Mouse (Mus musculus): ENCODE data around the gene Larp6. TPM values are rescaled to one million over a fixed set of nuclear protein-coding genes. Genes with fewer than 3 reads are reported as not detected.

Larp6 gene
- polyA plus RNA-seq, 1 experiment from 2014 or later: 1.8 TPM

GRCm38 (mm10) chr9:60748191-60748590 lies 35.4 kb downstream of the Larp6 start:
- no peak overlapping the region for H3K4me2 ChIP-seq (replicated peaks)
- H3K4me3 ChIP-seq (replicated peaks): no peak overlapping the region
- no peaks in the 10 kb centered on the region for H3K36me3 ChIP-seq
- H3K9ac ChIP-seq: no peak overlapping the region
- peak overlapping the region; percentile 54 for H3K27ac ChIP-seq
- H3K27me3 ChIP-seq (replicated peaks): no peaks in the 10 kb centered on the region
- no peaks in the 10 kb centered on the region for H3K9me3 ChIP-seq
- H3K4me1 ChIP-seq (replicated peaks): peaks cover 10% of the 10 kb centered on the region; the same call in 1 of the 2 replicates
- no peak for ATAC-seq
- 80% methylated on average over 2 of the region's 2 CpGs for WGBS

- Histone ChIP-seq H3K27ac (no peak overlapping the region), H3K27me3 (replicated peaks) (no peaks in the 10 kb centered on the region), H3K4me1 (replicated peaks) (peaks cover 7% of the 10 kb centered on the region; the same call in 1 of the 2 replicates), H3K9ac (no peak overlapping the region), H3K4me3 (replicated peaks) (no peak overlapping the region), H3K4me2 (replicated peaks) (no peak overlapping the region), H3K36me3 (no peaks in the 10 kb centered on the region), H3K9me3 (no peaks in the 10 kb centered on the region)
- 93% methylated on average over 2 of the region's 2 CpGs for WGBS
- no peak for ATAC-seq
Measured at GRCm38 (mm10) chr9:60749105-60749504, 36.3 kb downstream of the Larp6 start.

DNA sequence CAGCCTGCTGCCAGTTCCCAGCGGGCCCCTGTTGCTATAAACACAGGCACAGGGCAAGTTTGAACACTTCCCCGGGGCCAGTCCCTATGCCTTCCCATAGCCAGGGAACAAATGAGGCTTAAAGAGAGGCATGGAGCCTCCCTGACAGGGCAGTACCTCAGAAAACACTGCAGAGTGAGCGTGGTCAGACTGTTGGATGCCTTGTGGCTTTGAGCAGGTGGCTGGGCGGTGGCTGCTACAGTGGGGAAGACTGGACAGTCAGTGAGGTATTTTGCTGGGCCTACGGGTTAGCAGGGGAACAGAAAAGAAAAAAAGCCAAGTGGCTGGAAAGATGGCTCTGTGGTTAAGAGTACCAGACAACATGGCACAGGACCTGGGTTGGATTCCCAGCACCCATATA lies 38.3 kb downstream of the Larp6 start:
- Histone ChIP-seq H3K9me3 (no peaks in the 10 kb centered on the region), H3K36me3 (no peaks in the 10 kb centered on the region), H3K27me3 (replicated peaks) (no peaks in the 10 kb centered on the region), H3K4me1 (replicated peaks) (peaks cover 7% of the 10 kb centered on the region; the same call in 1 of the 2 replicates), H3K4me2 (replicated peaks) (no peak overlapping the region), H3K9ac (no peak overlapping the region), H3K27ac (peak overlapping the region; percentile 39; the same call in 1 of the 2 replicates), H3K4me3 (replicated peaks) (no peak overlapping the region)
- no peak for ATAC-seq
- WGBS: 86% methylated on average over 5 of the region's 5 CpGs

- Histone ChIP-seq H3K4me1 (replicated peaks) (peaks cover 5% of the 10 kb centered on the region; the same call in 1 of the 2 replicates), H3K4me3 (replicated peaks) (no peak overlapping the region), H3K4me2 (replicated peaks) (no peak overlapping the region), H3K27ac (peak overlapping the region; percentile 39; the same call in 1 of the 2 replicates), H3K27me3 (replicated peaks) (no peaks in the 10 kb centered on the region), H3K9ac (no peak overlapping the region), H3K36me3 (no peaks in the 10 kb centered on the region), H3K9me3 (no peaks in the 10 kb centered on the region)
- peak; percentile 84 for ATAC-seq
- WGBS: 35% methylated on average over 6 of the region's 6 CpGs
Measured at GRCm38 (mm10) chr9:60751971-60752370, 39.2 kb downstream of the Larp6 start.

DNA sequence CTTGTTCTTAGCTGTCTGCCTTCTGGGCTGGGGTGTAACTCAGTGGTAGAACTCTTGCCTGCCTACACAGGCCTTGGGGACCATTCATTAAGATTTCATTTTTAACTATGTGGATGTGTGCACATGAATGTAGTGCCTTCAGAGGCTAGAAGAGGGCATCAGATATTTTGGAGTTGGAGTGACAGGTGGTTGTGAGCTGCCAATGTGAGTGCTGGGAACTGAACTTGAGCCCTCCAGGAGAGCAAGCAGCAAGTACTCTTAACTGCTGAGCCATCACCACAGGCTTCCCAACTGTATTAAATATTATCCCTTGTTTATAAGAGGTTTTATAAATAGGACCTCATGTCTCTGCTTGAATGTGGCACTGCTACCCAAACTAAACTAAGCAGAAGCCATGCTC lies 39.8 kb downstream of the Larp6 start:
- Histone ChIP-seq H3K9me3 (no peaks in the 10 kb centered on the region), H3K4me1 (replicated peaks) (peaks cover 7% of the 10 kb centered on the region; the same call in 1 of the 2 replicates), H3K4me2 (replicated peaks) (no peak overlapping the region), H3K9ac (no peak overlapping the region), H3K27me3 (replicated peaks) (no peaks in the 10 kb centered on the region), H3K4me3 (replicated peaks) (no peak overlapping the region), H3K36me3 (no peaks in the 10 kb centered on the region), H3K27ac (0 out of 2 replicates have a peak overlapping the region, but pooled peaks have one; percentile 4)
- ATAC-seq: no peak

DNA sequence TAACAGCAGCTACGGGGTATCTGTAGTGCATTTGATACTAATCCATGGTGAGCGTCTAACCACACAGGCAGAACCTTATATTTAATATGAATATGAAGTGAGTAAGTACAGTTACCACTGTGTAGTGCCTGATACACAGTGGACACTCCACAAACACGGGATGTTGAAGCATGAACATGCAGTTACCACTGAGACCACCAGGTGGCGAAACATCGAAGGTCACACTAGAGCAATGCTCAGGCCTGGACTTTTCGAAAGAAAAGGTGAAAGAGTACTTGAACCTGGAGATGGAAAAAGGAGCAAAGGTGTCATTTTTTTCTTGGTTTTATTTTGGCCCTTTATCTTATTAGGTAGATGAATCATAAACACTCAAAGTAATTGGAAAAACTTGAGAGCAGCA lies 43.5 kb downstream of the Larp6 start:
- 34% methylated on average over 6 of the region's 6 CpGs for whole genome bisulfite sequencing
- H3K27me3 ChIP-seq (replicated peaks): no peaks in the 10 kb centered on the region
- H3K4me2 ChIP-seq (replicated peaks): no peak overlapping the region
- no peak overlapping the region for H3K4me3 ChIP-seq (replicated peaks)
- no peak overlapping the region for H3K27ac ChIP-seq
- peaks cover 13% of the 10 kb centered on the region for H3K4me1 ChIP-seq (replicated peaks)
- no peak for ATAC-seq
- H3K9ac ChIP-seq: no peak overlapping the region
- H3K36me3 ChIP-seq: no peaks in the 10 kb centered on the region
- H3K9me3 ChIP-seq: no peaks in the 10 kb centered on the region

GRCm38 (mm10) chr9:60756866-60757740 lies 44.3 kb downstream of the Larp6 start:
- H3K4me1 ChIP-seq (replicated peaks): peaks cover 13% of the 10 kb centered on the region
- H3K27ac ChIP-seq: peak overlapping the region; percentile 37; the same call in 1 of the 2 replicates
- no peak overlapping the region for H3K4me2 ChIP-seq (replicated peaks)
- H3K9ac ChIP-seq: no peak overlapping the region
- no peaks in the 10 kb centered on the region for H3K9me3 ChIP-seq
- H3K36me3 ChIP-seq: no peaks in the 10 kb centered on the region
- 65% methylated on average over 15 of the region's 15 CpGs for whole genome bisulfite sequencing
- H3K27me3 ChIP-seq (replicated peaks): no peaks in the 10 kb centered on the region
- 0 out of 2 replicates have a peak, but pooled peaks have one; percentile 21 for ATAC-seq
- H3K4me3 ChIP-seq (replicated peaks): no peak overlapping the region

DNA sequence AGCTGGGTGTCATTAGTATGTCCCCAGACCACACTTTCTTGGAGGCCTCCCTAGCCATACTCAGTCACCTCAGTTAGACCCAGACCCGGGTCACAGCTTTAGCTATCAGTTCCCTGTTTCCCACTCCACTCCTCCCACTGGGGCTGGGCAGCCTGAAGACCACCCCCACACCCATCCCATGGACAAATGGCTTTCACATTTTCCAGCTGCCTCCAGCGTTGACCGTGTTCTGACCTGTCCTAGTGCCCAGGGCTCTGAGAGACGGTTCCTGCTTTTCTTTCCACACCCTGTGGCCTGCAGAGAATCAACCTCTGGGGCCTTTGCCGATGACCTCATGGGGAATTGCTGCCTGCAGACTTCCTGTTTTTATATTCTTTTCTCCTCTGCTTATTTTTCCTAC lies 45.0 kb downstream of the Larp6 start:
- ATAC-seq: peak; percentile 46; the same call in 1 of the 2 replicates
- Histone ChIP-seq H3K9ac (no peak overlapping the region), H3K4me3 (replicated peaks) (no peak overlapping the region), H3K9me3 (no peaks in the 10 kb centered on the region), H3K4me1 (replicated peaks) (peaks cover 13% of the 10 kb centered on the region), H3K36me3 (no peaks in the 10 kb centered on the region), H3K4me2 (replicated peaks) (no peak overlapping the region), H3K27ac (peak overlapping the region; percentile 37), H3K27me3 (replicated peaks) (no peaks in the 10 kb centered on the region)
- 13% methylated on average over 5 of the region's 5 CpGs for WGBS

- H3K4me3 ChIP-seq (replicated peaks): no peak overlapping the region
- no peak overlapping the region for H3K4me2 ChIP-seq (replicated peaks)
- no peak overlapping the region for H3K27ac ChIP-seq
- no peaks in the 10 kb centered on the region for H3K36me3 ChIP-seq
- no peaks in the 10 kb centered on the region for H3K27me3 ChIP-seq (replicated peaks)
- no peak for ATAC-seq
- H3K9ac ChIP-seq: no peak overlapping the region
- peaks cover 13% of the 10 kb centered on the region for H3K4me1 ChIP-seq (replicated peaks)
- 61% methylated on average over 10 of the region's 10 CpGs for WGBS
- H3K9me3 ChIP-seq: no peaks in the 10 kb centered on the region
Measured at GRCm38 (mm10) chr9:60759436-60760007, 46.7 kb downstream of the Larp6 start.

- no peak overlapping the region for H3K4me3 ChIP-seq (replicated peaks)
- 24% methylated on average over 2 of the region's 2 CpGs for WGBS
- H3K9ac ChIP-seq: no peak overlapping the region
- no peaks in the 10 kb centered on the region for H3K9me3 ChIP-seq
- H3K36me3 ChIP-seq: no peaks in the 10 kb centered on the region
- ATAC-seq: no peak
- H3K27me3 ChIP-seq (replicated peaks): no peaks in the 10 kb centered on the region
- H3K4me2 ChIP-seq (replicated peaks): no peak overlapping the region
- H3K4me1 ChIP-seq (replicated peaks): 0 out of 2 replicates have a peak, but pooled peaks cover 4% of the 10 kb centered on the region
- no peak overlapping the region for H3K27ac ChIP-seq
Measured at GRCm38 (mm10) chr9:60765181-60765580, 52.4 kb downstream of the Larp6 start.

GRCm38 (mm10) chr9:60768393-60768792 lies 55.6 kb downstream of the Larp6 start:
- Histone ChIP-seq H3K4me1 (replicated peaks) (0 out of 2 replicates have a peak, but pooled peaks cover 4% of the 10 kb centered on the region), H3K9ac (no peak overlapping the region), H3K4me2 (replicated peaks) (no peak overlapping the region), H3K9me3 (no peaks in the 10 kb centered on the region), H3K4me3 (replicated peaks) (no peak overlapping the region), H3K27me3 (replicated peaks) (no peaks in the 10 kb centered on the region), H3K36me3 (no peaks in the 10 kb centered on the region), H3K27ac (no peak overlapping the region)
- 74% methylated on average over 9 of the region's 9 CpGs for WGBS
- ATAC-seq: no peak

DNA sequence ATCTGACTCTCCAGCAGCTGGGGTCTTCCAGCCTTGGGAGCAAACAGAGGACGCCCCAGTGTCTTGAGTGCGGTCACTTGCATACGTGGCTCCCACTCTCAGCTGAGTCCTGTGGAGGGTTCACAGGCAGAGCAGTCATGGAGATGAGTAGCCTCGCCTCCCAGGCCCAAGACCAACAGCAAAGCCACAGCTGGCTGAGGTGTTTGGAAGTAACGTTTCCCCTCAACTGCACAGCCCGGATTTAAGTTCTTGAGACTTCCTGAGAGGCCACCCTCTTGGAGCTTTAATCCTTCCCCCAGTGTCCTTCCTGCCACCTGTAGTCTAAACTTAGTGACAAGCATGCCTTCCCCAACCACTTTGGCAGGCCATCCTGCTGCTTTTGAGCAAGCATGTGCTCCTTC lies 56.9 kb downstream of the Larp6 start:
- Histone ChIP-seq H3K27ac (no peak overlapping the region), H3K4me2 (replicated peaks) (no peak overlapping the region), H3K36me3 (no peaks in the 10 kb centered on the region), H3K4me3 (replicated peaks) (no peak overlapping the region), H3K9ac (no peak overlapping the region), H3K9me3 (no peaks in the 10 kb centered on the region), H3K27me3 (replicated peaks) (no peaks in the 10 kb centered on the region), H3K4me1 (replicated peaks) (0 out of 2 replicates have a peak, but pooled peaks cover 4% of the 10 kb centered on the region)
- 67% methylated on average over 6 of the region's 6 CpGs for WGBS
- ATAC-seq: no peak
